Mouse (Mus musculus) CH12.LX (cell line): Measurements from ENCODE around the gene Dmrt2. TPM values are rescaled to one million over a fixed set of nuclear protein-coding genes. Genes with fewer than 3 reads are reported as not detected.
A peak's percentile ranks its signal among the peaks of the same experiment; 100 is the strongest.

Source experiments
- DNase-seq: peaks from one replicate; pipeline ENCODE4 v3.0.0-alpha.2; 2013; ENCODE audit errors: extremely low read depth
- H3K27ac ChIP-seq: 2 replicates; pipeline ENCODE4 v1.5.1; 2012; ENCODE audit warnings: low read depth, mild to moderate bottlenecking, control low read depth, moderate library complexity; ENCODE audit not compliant: insufficient read depth
- H3K27me3 ChIP-seq: replicated peaks from 2 replicates; pipeline ENCODE3; 2012; ENCODE audit warnings: inconsistent platforms
- H3K36me3 ChIP-seq, 2 experiments: replicated peaks in 1 of 2; 2 replicates each; pipeline versions ENCODE3 to v1.6.1; 2012; ENCODE audit warnings: inconsistent platforms in 1 of 2, low read length in 1 of 2, mild to moderate bottlenecking in 1 of 2, mixed read lengths in 1 of 2, moderate library complexity in 1 of 2; ENCODE audit not compliant: control insufficient read depth in 1 of 2, insufficient read depth in 1 of 2
- H3K4me1 ChIP-seq, 2 experiments: 2 replicates each; pipeline ENCODE4 v1.6.1; 2012; ENCODE audit warnings: inconsistent platforms in 1 of 2, moderate library complexity in 1 of 2; ENCODE audit not compliant: insufficient read depth in 2 of 2, control insufficient read depth in 1 of 2
- H3K4me2 ChIP-seq: 2 replicates; pipeline ENCODE4 v1.6.1; 2012; ENCODE audit warnings: low read depth, mild to moderate bottlenecking, control low read depth; ENCODE audit not compliant: poor library complexity, insufficient read depth, severe bottlenecking
- H3K4me3 ChIP-seq, 3 experiments: fragments of 150-350 bp in 1 of 3; sonication (generic) in 1 of 3; replicated peaks in 1 of 3; 2 replicates each; pipeline versions ENCODE3 to v1.5.1; 2011 to 2012; ENCODE audit warnings: low read depth in 2 of 3, low read length in 2 of 3, mild to moderate bottlenecking in 2 of 3, moderate library complexity in 2 of 3, control low read depth in 1 of 3, improper control_type of control experiment in 1 of 3, inconsistent platforms in 1 of 3, mixed read lengths in 1 of 3; ENCODE audit not compliant: poor library complexity in 1 of 3
- H3K79me2 ChIP-seq: replicated peaks from 2 replicates; pipeline ENCODE4 v1.6.1; 2012; ENCODE audit warnings: mild to moderate bottlenecking, moderate library complexity; ENCODE audit not compliant: control insufficient read depth, poor library complexity, insufficient read depth, severe bottlenecking; ENCODE audit errors: extremely low read depth
- H3K9ac ChIP-seq: 2 replicates; pipeline ENCODE4 v1.6.1; 2012; ENCODE audit warnings: low read depth, mild to moderate bottlenecking, control low read depth, moderate library complexity; ENCODE audit not compliant: insufficient read depth
- H3K9me3 ChIP-seq: replicated peaks from 2 replicates; pipeline ENCODE3; 2012; ENCODE audit warnings: low read length, inconsistent platforms, mixed read lengths
- BHLHE40 ChIP-seq: IDR thresholded peaks from 2 replicates; pipeline ENCODE4 v1.6.1; 2011; ENCODE audit warnings: mild to moderate bottlenecking, low read depth, low read length, improper control_type of control experiment
- CHD1 ChIP-seq: IDR thresholded peaks from 2 replicates; pipeline ENCODE4 v1.6.1; 2012; ENCODE audit warnings: low read depth, low read length, improper control_type of control experiment, inconsistent platforms
- CTCF ChIP-seq, 2 experiments: IDR thresholded peaks in 1 of 2; conservative IDR thresholded peaks in 1 of 2; 2 replicates each; pipeline ENCODE4 v1.5.1; 2011 to 2012; ENCODE audit warnings: low read depth in 2 of 2, low read length in 2 of 2, improper control_type of control experiment in 1 of 2, inconsistent platforms in 1 of 2, mild to moderate bottlenecking in 1 of 2, moderate library complexity in 1 of 2
- E2F4 ChIP-seq: IDR thresholded peaks from 2 replicates; pipeline ENCODE4 v1.6.1; 2011; ENCODE audit warnings: low read depth, low read length, improper control_type of control experiment; ENCODE audit not compliant: insufficient replicate concordance
- ETS1 ChIP-seq: conservative IDR thresholded peaks from 2 replicates; pipeline ENCODE4 v1.6.1; 2012; ENCODE audit warnings: low read depth, mild to moderate bottlenecking, inconsistent platforms, low read length, improper control_type of control experiment, moderate library complexity
- GABPA ChIP-seq: IDR thresholded peaks from 2 replicates; pipeline ENCODE4 v1.6.1; 2012; ENCODE audit warnings: low read depth, low read length, improper control_type of control experiment, inconsistent platforms; ENCODE audit not compliant: insufficient replicate concordance
- HCFC1 ChIP-seq: IDR thresholded peaks from 2 replicates; pipeline ENCODE4 v1.6.1; 2012; ENCODE audit warnings: low read depth, mild to moderate bottlenecking, inconsistent platforms, low read length, improper control_type of control experiment
- KAT2A ChIP-seq: IDR thresholded peaks from 2 replicates; pipeline ENCODE4 v1.6.1; 2012; ENCODE audit warnings: low read length, improper control_type of control experiment, inconsistent platforms; ENCODE audit not compliant: insufficient replicate concordance
- MAFK ChIP-seq: IDR thresholded peaks from 2 replicates; pipeline ENCODE4 v1.6.1; 2011; ENCODE audit warnings: low read length, improper control_type of control experiment; ENCODE audit not compliant: insufficient replicate concordance
- MXI1 ChIP-seq: IDR thresholded peaks from 2 replicates; pipeline ENCODE4 v1.6.1; 2011; ENCODE audit warnings: mild to moderate bottlenecking, low read depth, low read length, improper control_type of control experiment
- MYC ChIP-seq: IDR thresholded peaks from 2 replicates; pipeline ENCODE4 v1.6.1; 2011; ENCODE audit warnings: low read depth, mild to moderate bottlenecking, improper control_type of control experiment, low read length
- NRF1 ChIP-seq: IDR thresholded peaks from 2 replicates; pipeline ENCODE4 v1.6.1; 2014; ENCODE audit warnings: low read depth, mild to moderate bottlenecking, inconsistent platforms, low read length, improper control_type of control experiment, moderate library complexity
- PAX5 ChIP-seq: IDR thresholded peaks from 2 replicates; pipeline ENCODE4 v1.6.1; 2012; ENCODE audit warnings: low read length, inconsistent platforms, mixed read lengths
- POLR2A ChIP-seq: IDR thresholded peaks from 2 replicates; pipeline ENCODE4 v1.6.1; 2011; ENCODE audit warnings: low read depth, mild to moderate bottlenecking, improper control_type of control experiment, low read length
- POLR2AphosphoS2 ChIP-seq: IDR thresholded peaks from 2 replicates; pipeline ENCODE4 v1.6.1; 2011; ENCODE audit warnings: low read depth, low read length, improper control_type of control experiment
- RAD21 ChIP-seq: IDR thresholded peaks from 2 replicates; pipeline ENCODE4 v1.6.1; 2011; ENCODE audit warnings: low read depth, mild to moderate bottlenecking, low read length, improper control_type of control experiment, moderate library complexity
- RCOR1 ChIP-seq: conservative IDR thresholded peaks from 2 replicates; pipeline ENCODE4 v1.6.1; 2012; ENCODE audit warnings: low read depth, mild to moderate bottlenecking, inconsistent platforms, low read length, improper control_type of control experiment
- SIN3A ChIP-seq: IDR thresholded peaks from 2 replicates; pipeline ENCODE4 v1.6.1; 2012; ENCODE audit warnings: low read length, improper control_type of control experiment, inconsistent platforms
- SMC3 ChIP-seq: IDR thresholded peaks from 2 replicates; pipeline ENCODE4 v1.6.1; 2011; ENCODE audit warnings: low read depth, low read length, improper control_type of control experiment
- USF2 ChIP-seq: conservative IDR thresholded peaks from 2 replicates; pipeline ENCODE4 v1.6.1; 2011; ENCODE audit warnings: low read depth, low read length, improper control_type of control experiment
- ZC3H11A ChIP-seq: IDR thresholded peaks from 2 replicates; pipeline ENCODE4 v1.6.1; 2012; ENCODE audit warnings: low read depth, mild to moderate bottlenecking, inconsistent platforms, low read length, improper control_type of control experiment
- ZKSCAN1 ChIP-seq: IDR thresholded peaks from 2 replicates; pipeline ENCODE4 v1.6.1; 2012; ENCODE audit warnings: low read depth, inconsistent platforms, low read length, improper control_type of control experiment, borderline replicate concordance
- ZNF384 ChIP-seq: IDR thresholded peaks from 2 replicates; pipeline ENCODE4 v1.6.1; 2012; ENCODE audit warnings: low read depth, low read length, improper control_type of control experiment, inconsistent platforms
- dilution Hi-C: fragments of 300-500 bp; cut with MboI; formaldehyde crosslinking; loops from 2 replicates; pipeline ENCODE4 v1.14.3; 2020; ENCODE audit warnings: low sequenced_read_pairs; ENCODE audit not compliant: extremely low pct_unique_long_range_greater_than_20kb, extremely low pct_ligation_motif_present
- in situ Hi-C: fragments of 300-500 bp; cut with MboI; formaldehyde crosslinking; loops from 3 replicates; pipeline ENCODE4 v1.14.3; 2019; ENCODE audit warnings: low sequenced_read_pairs, low pct_ligation_motif_present, low pct_unique_long_range_greater_than_20kb, mixed read lengths
- polyA plus RNA-seq: library from polyadenylated mRNA; unstranded; fragments of >175 nt; gene quantifications from 2 replicates; pipeline ENCODE4 v1.2.1, GENCODE M21; 2012; ENCODE audit warnings: low read depth; ENCODE audit not compliant: insufficient read length
- total RNA-seq, 2 experiments: library from RNA; depleted of rRNA; stranded (reverse); fragments of 300-350 nt in 1 of 2; fragments of >200 nt in 1 of 2; gene quantifications; 2 replicates each; pipeline ENCODE4 v1.2.3; 2012 to 2014

Dmrt2 gene
- total and polyA plus RNA-seq, 3 experiments: not detected

- H3K27me3 ChIP-seq: no peaks in the 10 kb centered on the region
- TF ChIP-seq CTCF (conservative IDR thresholded peaks at IDR 0.05 in 1 of 2, IDR thresholded peaks at IDR 0.05 in 1 of 2; ENCODE audit: low read depth in 2 of 2, low read length in 2 of 2) (peak in 1 of 2 experiments; percentile 52; a peak in 2 of 4 replicates), MAFK (no peak), NRF1 (no peak), POLR2AphosphoS2 (no peak), RAD21 (peak; percentile 30), SIN3A (no peak), ZNF384 (no peak), KAT2A (no peak), HCFC1 (no peak), GABPA (no peak), BHLHE40 (no peak), PAX5 (no peak), CHD1 (no peak), SMC3 (peak; percentile 53), ZC3H11A (no peak)
- no peak overlapping the region for H3K27ac ChIP-seq
- in situ Hi-C loops (no loop called here), dilution Hi-C loops (no loop called here)
- no peak for DNase-seq
- H3K4me2 ChIP-seq: no peak overlapping the region
- H3K9ac ChIP-seq: no peak overlapping the region
- H3K4me1 ChIP-seq: no peaks in the 10 kb centered on the region
- H3K9me3 ChIP-seq: no peaks in the 10 kb centered on the region
- H3K36me3 ChIP-seq: no peaks in the 10 kb centered on the region
- no peak overlapping the region for H3K4me3 ChIP-seq
- H3K79me2 ChIP-seq: no peaks in the 10 kb centered on the region
Observed at GRCm38 (mm10) chr19:25713382-25713781, 41.2 kb downstream of the Dmrt2 start.

- no peak for TF ChIP-seq SIN3A
- TF ChIP-seq MYC: no peak
- no peak for TF ChIP-seq USF2
- TF ChIP-seq ZC3H11A: no peak
- no peak for TF ChIP-seq GABPA
- TF ChIP-seq NRF1: no peak
- no peak for TF ChIP-seq KAT2A
- TF ChIP-seq ETS1: no peak
- no peak for TF ChIP-seq RCOR1
- TF ChIP-seq ZKSCAN1: no peak
- no peak for TF ChIP-seq MXI1
- TF ChIP-seq POLR2A: no peak
- TF ChIP-seq PAX5: no peak
- no peak for TF ChIP-seq POLR2AphosphoS2
- no peak for TF ChIP-seq E2F4
- Histone ChIP-seq H3K27ac (no peak overlapping the region), H3K79me2 (no peaks in the 10 kb centered on the region), H3K4me2 (no peak overlapping the region), H3K9me3 (no peaks in the 10 kb centered on the region), H3K27me3 (no peaks in the 10 kb centered on the region), H3K4me1 (no peaks in the 10 kb centered on the region), H3K36me3 (no peaks in the 10 kb centered on the region), H3K4me3 (no peak overlapping the region), H3K9ac (no peak overlapping the region)
- dilution Hi-C loops: no loop called here
- in situ Hi-C loops: no loop called here
- DNase-seq: no peak
Observed at GRCm38 (mm10) chr19:25714927-25715326, 42.7 kb downstream of the Dmrt2 start.
